Mouse (Mus musculus) midbrain, embryonic 14.5 days (tissue): ENCODE results near the gene Pemt. TPM values are rescaled to one million over a fixed set of nuclear protein-coding genes. Genes with fewer than 3 reads are reported as not detected.

Experiments
- ATAC-seq: fragments of 200-750 bp; cut with Nextera tagmentation; 2 replicates; pipeline ENCODE4 v1.8.0; 2017; ENCODE audit warnings: moderate number of reproducible peaks, moderate library complexity; ENCODE audit not compliant: low FRiP score, low TSS enrichment
- DNase-seq: peaks from one replicate; pipeline ENCODE4 v3.0.0-alpha.2; 2015
- H3K27ac ChIP-seq: fragments of 300-500 bp; sonication (generic); replicated peaks from 2 replicates; pipeline ENCODE4 v1.5.1; 2014; ENCODE audit warnings: mild to moderate bottlenecking, low read depth, low read length, moderate library complexity
- H3K27me3 ChIP-seq: fragments of 300-500 bp; sonication (generic); 2 replicates; pipeline ENCODE4 v1.6.1; 2014; ENCODE audit warnings: low read length, control low read depth, mixed read lengths; ENCODE audit not compliant: control insufficient read depth, insufficient read depth
- H3K36me3 ChIP-seq: fragments of 300-500 bp; sonication (generic); 2 replicates; pipeline ENCODE4 v1.6.1; 2014; ENCODE audit warnings: low read length, control low read depth; ENCODE audit not compliant: control insufficient read depth, insufficient read depth
- H3K4me1 ChIP-seq: fragments of 300-500 bp; sonication (generic); 2 replicates; pipeline ENCODE4 v1.6.1; 2014; ENCODE audit warnings: mild to moderate bottlenecking, antibody characterized with exemption, low read length, control low read depth; ENCODE audit not compliant: control insufficient read depth, insufficient read depth
- H3K4me2 ChIP-seq: fragments of 300-500 bp; sonication (generic); 2 replicates; pipeline ENCODE4 v1.6.1; 2014; ENCODE audit warnings: mild to moderate bottlenecking, low read length, moderate library complexity
- H3K4me3 ChIP-seq: fragments of 300-500 bp; sonication (generic); replicated peaks from 2 replicates; pipeline ENCODE4 v1.5.1; 2014; ENCODE audit warnings: low read depth, low read length
- H3K9ac ChIP-seq: fragments of 300-500 bp; sonication (generic); replicated peaks from 2 replicates; pipeline ENCODE4 v1.6.1; 2014; ENCODE audit warnings: mild to moderate bottlenecking, low read length, moderate library complexity
- H3K9me3 ChIP-seq: fragments of 300-500 bp; sonication (generic); 2 replicates; pipeline ENCODE4 v1.6.1; 2016; ENCODE audit warnings: low read length, control low read depth, mixed read lengths; ENCODE audit not compliant: control insufficient read depth
- WGBS: fragments of 180-500 bp; shearing (Covaris S2); extraction: QIAGEN DNeasy Blood & Tissue Kit; methylation state at CpG from one replicate; pipeline ENCODE4 v1.1.7; 2014; 5-methylcytosine and 5-hydroxymethylcytosine counted together
- polyA plus RNA-seq: library from polyadenylated mRNA; unstranded; fragments of >200 nt; fragmentation: Nextera tagmentation; extraction: Ambion mirVana; gene quantifications from 2 replicates; pipeline ENCODE4 v1.2.1, GENCODE M21; 2014

The Pemt gene
- polyA plus RNA-seq, 1 experiment from 2014 or later = 6.0 TPM

DNA sequence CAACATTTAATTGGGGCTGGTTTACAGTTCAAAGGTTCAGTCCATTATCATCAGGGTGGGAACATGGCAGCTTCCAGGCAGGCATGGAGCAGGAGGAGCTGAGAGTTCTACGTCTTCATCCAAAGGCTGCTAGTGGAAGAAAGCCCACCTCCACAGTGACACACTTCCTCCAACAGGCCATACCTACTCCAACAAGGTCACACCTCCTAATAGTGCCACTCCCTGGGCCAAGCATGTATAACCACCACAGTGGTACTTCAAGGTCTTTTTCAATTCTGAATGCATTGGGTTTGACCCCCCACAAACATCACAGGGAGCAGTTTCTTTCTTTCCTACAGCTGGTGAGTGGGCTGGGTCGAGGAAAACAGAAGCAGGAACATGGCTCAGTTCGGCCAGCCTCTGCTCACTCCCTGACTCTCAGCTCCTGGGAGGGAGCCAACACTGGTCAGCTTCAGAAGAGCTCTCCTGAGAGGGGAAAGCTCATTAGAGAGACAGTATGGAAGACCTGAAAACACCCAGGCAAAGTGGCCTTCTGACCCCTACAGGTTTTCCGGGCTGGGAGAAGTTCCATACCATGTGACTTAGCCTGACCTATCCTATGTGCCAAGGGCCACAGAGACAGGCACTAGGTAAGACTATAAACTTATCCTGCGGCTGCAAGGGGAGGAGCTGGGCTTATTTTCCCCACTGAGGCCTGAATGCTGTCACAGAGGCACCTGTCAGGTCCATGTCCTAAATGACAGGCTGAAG, 44.9 kb downstream of the Pemt start:
- Histone ChIP-seq H3K9ac (no peak overlapping the region), H3K4me1 (no peaks in the 10 kb centered on the region), H3K9me3 (no peaks in the 10 kb centered on the region), H3K4me2 (no peak overlapping the region), H3K36me3 (no peaks in the 10 kb centered on the region), H3K4me3 (no peak overlapping the region), H3K27me3 (no peaks in the 10 kb centered on the region), H3K27ac (no peak overlapping the region)
- ATAC-seq (no peak), DNase-seq (no peak)
- 85% methylated on average over 5 of the region's 5 CpGs for WGBS

DNA sequence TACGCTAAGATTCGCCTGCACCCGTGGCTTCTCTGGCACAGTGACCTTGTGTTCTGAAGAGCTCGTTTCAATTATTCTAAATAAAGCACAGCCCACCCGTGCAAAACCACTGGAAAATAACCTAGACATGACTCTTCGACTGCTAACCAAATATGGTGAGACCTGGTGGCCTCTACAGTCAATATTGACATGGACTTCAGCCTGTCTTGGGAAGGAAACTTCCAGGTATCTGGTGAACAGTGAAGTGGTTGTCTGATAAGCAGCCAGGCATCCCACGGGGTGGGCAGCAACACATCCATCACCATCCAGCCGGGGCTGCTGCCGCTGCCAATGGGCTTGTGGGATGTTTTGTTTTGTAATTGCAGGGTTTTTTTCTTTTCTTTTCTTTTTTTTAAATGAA, 52.0 kb downstream of the Pemt start:
- no peaks in the 10 kb centered on the region for H3K36me3 ChIP-seq
- 84% methylated on average over 9 of the region's 9 CpGs for WGBS
- ATAC-seq (no peak), DNase-seq (no peak)
- no peak overlapping the region for H3K27ac ChIP-seq
- H3K4me3 ChIP-seq = no peak overlapping the region
- H3K9ac ChIP-seq = no peak overlapping the region
- H3K27me3 ChIP-seq = no peaks in the 10 kb centered on the region
- no peaks in the 10 kb centered on the region for H3K9me3 ChIP-seq
- H3K4me1 ChIP-seq = no peaks in the 10 kb centered on the region
- H3K4me2 ChIP-seq = no peak overlapping the region

- 82% methylated on average over 8 of the region's 8 CpGs for WGBS
- H3K4me2 ChIP-seq = no peak overlapping the region
- H3K9ac ChIP-seq = no peak overlapping the region
- no peaks in the 10 kb centered on the region for H3K36me3 ChIP-seq
- no peaks in the 10 kb centered on the region for H3K9me3 ChIP-seq
- ATAC-seq (no peak), DNase-seq (no peak)
- no peaks in the 10 kb centered on the region for H3K4me1 ChIP-seq
- no peaks in the 10 kb centered on the region for H3K27me3 ChIP-seq
- H3K27ac ChIP-seq = no peak overlapping the region
- no peak overlapping the region for H3K4me3 ChIP-seq
Observed at GRCm38 (mm10) chr11:59991365-59991764, 54.9 kb downstream of the Pemt start.

GRCm38 (mm10) chr11:59989406-59989805, 56.9 kb downstream of the Pemt start:
- 85% methylated on average over 1 of the region's 1 CpGs for WGBS
- no peaks in the 10 kb centered on the region for H3K27me3 ChIP-seq
- ATAC-seq (no peak), DNase-seq (no peak)
- no peaks in the 10 kb centered on the region for H3K9me3 ChIP-seq
- H3K4me1 ChIP-seq = no peaks in the 10 kb centered on the region
- H3K36me3 ChIP-seq = no peaks in the 10 kb centered on the region
- no peak overlapping the region for H3K4me2 ChIP-seq
- no peak overlapping the region for H3K9ac ChIP-seq
- no peak overlapping the region for H3K27ac ChIP-seq
- H3K4me3 ChIP-seq = no peak overlapping the region

DNA sequence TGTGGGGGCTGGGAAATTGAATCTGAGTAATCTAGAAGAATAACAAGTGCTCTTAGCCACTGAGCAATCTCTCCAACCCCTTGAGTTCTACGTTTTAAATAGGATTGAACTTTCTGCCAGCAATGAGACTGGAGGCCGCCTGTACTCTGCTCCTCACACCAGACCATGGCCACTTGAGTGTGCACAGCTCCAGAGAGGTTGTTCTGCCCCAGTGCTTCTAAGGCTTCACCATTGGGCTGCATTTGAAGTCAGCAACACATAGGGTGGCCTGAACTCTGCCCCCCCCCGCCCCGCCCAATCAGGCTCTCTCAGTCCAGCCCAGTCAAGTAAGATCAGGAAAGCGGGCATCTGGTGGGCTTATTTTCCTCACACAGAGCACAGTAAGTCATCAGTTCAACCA, 68.5 kb downstream of the Pemt start:
- Histone ChIP-seq H3K4me2 (no peak overlapping the region), H3K4me1 (no peaks in the 10 kb centered on the region), H3K9me3 (no peaks in the 10 kb centered on the region), H3K36me3 (no peaks in the 10 kb centered on the region), H3K27ac (no peak overlapping the region), H3K27me3 (no peaks in the 10 kb centered on the region), H3K9ac (no peak overlapping the region), H3K4me3 (no peak overlapping the region)
- ATAC-seq (no peak), DNase-seq (no peak)
- WGBS = 76% methylated on average over 5 of the region's 5 CpGs

DNA sequence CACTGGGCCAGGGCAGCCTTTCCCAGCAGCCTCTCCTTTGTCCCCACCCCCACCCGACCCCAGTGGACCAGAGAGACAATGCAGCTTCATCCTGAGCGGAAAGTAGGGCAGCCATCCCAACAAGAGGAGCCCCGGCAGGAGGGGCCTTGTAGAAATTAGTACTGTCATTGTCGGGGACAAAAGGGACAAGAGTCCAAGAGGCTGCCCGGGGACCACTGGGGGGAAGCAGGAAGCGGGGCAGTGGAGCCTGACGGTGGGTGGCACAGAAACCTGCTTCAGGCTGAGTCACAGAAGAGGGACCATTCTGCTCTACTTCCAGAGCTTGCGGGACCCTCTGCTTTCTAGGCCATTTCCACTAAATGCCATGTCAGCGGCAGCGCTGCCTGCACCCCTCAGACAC, 71.0 kb downstream of the Pemt start:
- H3K9me3 ChIP-seq = no peaks in the 10 kb centered on the region
- ATAC-seq (no peak), DNase-seq (no peak)
- H3K4me2 ChIP-seq = no peak overlapping the region
- H3K4me1 ChIP-seq = no peaks in the 10 kb centered on the region
- WGBS = 14% methylated on average over 10 of the region's 10 CpGs
- H3K36me3 ChIP-seq = no peaks in the 10 kb centered on the region
- no peaks in the 10 kb centered on the region for H3K27me3 ChIP-seq
- no peak overlapping the region for H3K9ac ChIP-seq
- no peak overlapping the region for H3K27ac ChIP-seq
- H3K4me3 ChIP-seq = no peak overlapping the region

GRCm38 (mm10) chr11:59973389-59973788, 72.9 kb downstream of the Pemt start:
- no peak overlapping the region for H3K9ac ChIP-seq
- no peaks in the 10 kb centered on the region for H3K4me1 ChIP-seq
- ATAC-seq = no peak
- no peaks in the 10 kb centered on the region for H3K9me3 ChIP-seq
- no peaks in the 10 kb centered on the region for H3K27me3 ChIP-seq
- no peak overlapping the region for H3K4me3 ChIP-seq
- H3K4me2 ChIP-seq = no peak overlapping the region
- DNase-seq = no peak
- H3K36me3 ChIP-seq = no peaks in the 10 kb centered on the region
- WGBS = 77% methylated on average over 5 of the region's 5 CpGs
- no peak overlapping the region for H3K27ac ChIP-seq

DNA sequence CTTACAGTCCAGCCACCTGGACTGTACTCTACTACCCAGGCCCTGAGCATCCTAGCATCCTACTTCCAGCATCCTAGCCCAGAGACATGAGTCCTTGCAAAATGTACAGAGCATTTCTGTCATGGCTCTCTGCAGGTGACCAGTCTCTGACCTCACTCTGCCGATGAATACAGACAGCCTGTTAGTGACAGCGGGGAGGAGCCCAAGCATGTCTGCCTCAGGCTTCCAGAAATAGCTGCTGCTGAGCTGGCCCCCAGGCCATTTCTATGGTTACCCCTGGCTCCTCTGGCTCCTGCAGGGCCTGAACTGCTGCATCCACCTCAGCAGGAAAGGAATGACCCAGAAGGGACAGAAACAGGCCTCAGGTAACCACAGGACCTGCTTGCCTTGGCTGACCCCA, 74.6 kb downstream of the Pemt start:
- Histone ChIP-seq H3K9ac (no peak overlapping the region), H3K4me2 (no peak overlapping the region), H3K27me3 (no peaks in the 10 kb centered on the region), H3K4me1 (no peaks in the 10 kb centered on the region), H3K36me3 (no peaks in the 10 kb centered on the region), H3K4me3 (no peak overlapping the region), H3K9me3 (no peaks in the 10 kb centered on the region), H3K27ac (no peak overlapping the region)
- WGBS = 36% methylated on average over 2 of the region's 2 CpGs
- DNase-seq (no peak), ATAC-seq (no peak)

- 83% methylated on average over 5 of the region's 5 CpGs for WGBS
- no peak overlapping the region for H3K4me2 ChIP-seq
- H3K36me3 ChIP-seq = no peaks in the 10 kb centered on the region
- H3K9ac ChIP-seq = no peak overlapping the region
- no peak overlapping the region for H3K4me3 ChIP-seq
- DNase-seq (no peak), ATAC-seq (no peak)
- no peaks in the 10 kb centered on the region for H3K9me3 ChIP-seq
- H3K4me1 ChIP-seq = no peaks in the 10 kb centered on the region
- no peak overlapping the region for H3K27ac ChIP-seq
- no peaks in the 10 kb centered on the region for H3K27me3 ChIP-seq
Observed at GRCm38 (mm10) chr11:59970780-59971179, 75.5 kb downstream of the Pemt start.
